Mouse (Mus musculus): ENCODE data around the gene Plppr3.

- TF ChIP-seq TAL1 (IDR thresholded peaks at IDR 0.05; ENCODE audit: low read length) (no peak), GATA1 (IDR thresholded peaks at IDR 0.05; ENCODE audit: low read length) (no peak)
Measured at GRCm38 (mm10) chr10:79857452-79857811, 17.0 kb downstream of the Plppr3 start.

All from erythroblast, embryonic 14.5 days (primary cell).